Mouse (Mus musculus): ENCODE data around the gene Zc3h12d. TPM values are rescaled to one million over a fixed set of nuclear protein-coding genes. Genes with fewer than 3 reads are reported as not detected.

Zc3h12d gene
- total and polyA plus RNA-seq, 3 experiments = 11.8 to 28.0 (median 16.3) TPM

DNA sequence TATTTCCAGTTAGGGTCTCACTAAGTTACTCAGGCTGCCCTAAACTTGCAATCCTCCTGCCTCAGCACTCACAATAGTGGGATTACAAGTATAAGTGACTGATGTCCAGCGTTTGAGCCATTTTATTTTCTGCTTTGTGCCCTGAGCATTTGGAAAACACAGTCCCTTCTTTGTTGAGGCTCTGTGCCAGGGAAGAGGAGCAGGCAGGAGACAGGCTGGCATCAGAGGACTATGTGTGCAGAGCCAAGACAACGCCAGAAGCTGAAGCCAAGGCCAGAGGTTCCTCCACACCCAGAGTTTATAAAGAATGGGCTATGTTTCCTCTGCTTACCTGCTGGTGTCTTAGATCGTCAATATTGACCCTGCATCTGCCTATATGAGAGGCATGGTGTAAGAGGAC is 32.5 kb downstream of the Zc3h12d start:
- Histone ChIP-seq H3K9ac (ENCODE audit: insufficient read depth, low read depth) (no peak overlapping the region), H3K4me3 (replicated peaks in 1 of 3; ENCODE audit: low read depth in 2 of 3, low read length in 2 of 3, poor library complexity in 1 of 3) (no peak overlapping the region), H3K4me2 (ENCODE audit: insufficient read depth, low read depth, poor library complexity, severe bottlenecking) (no peak overlapping the region), H3K4me1 (ENCODE audit: control insufficient read depth in 1 of 2, insufficient read depth in 2 of 2) (peaks cover 0 to 9% of the 10 kb centered on the region in 2 experiments; a peak in 1 of 4 replicates), H3K27ac (ENCODE audit: insufficient read depth, low read depth) (no peak overlapping the region), H3K9me3 (replicated peaks; ENCODE audit: low read length) (peaks cover 24% of the 10 kb centered on the region), H3K36me3 (replicated peaks in 1 of 2; ENCODE audit: control insufficient read depth in 1 of 2, insufficient read depth in 1 of 2, low read length in 1 of 2) (peaks cover 59 to 96% of the 10 kb centered on the region in 2 experiments), H3K27me3 (replicated peaks) (no peaks in the 10 kb centered on the region), H3K79me2 (replicated peaks; ENCODE audit: control insufficient read depth, extremely low read depth, insufficient read depth, poor library complexity, severe bottlenecking) (no peaks in the 10 kb centered on the region)
- in situ Hi-C loops (cut with MboI; ENCODE audit: low pct_ligation_motif_present, low pct_unique_long_range_greater_than_20kb, low sequenced_read_pairs) (no loop called here), dilution Hi-C loops (cut with MboI; ENCODE audit: extremely low pct_ligation_motif_present, extremely low pct_unique_long_range_greater_than_20kb, low sequenced_read_pairs) (no loop called here)
- DNase-seq (ENCODE audit: extremely low read depth) = no peak
- TF ChIP-seq IRF4 (IDR thresholded peaks at IDR 0.05; ENCODE audit: low read depth, low read length) (no peak), MEF2A (IDR thresholded peaks at IDR 0.05; ENCODE audit: borderline replicate concordance, low read depth, low read length) (no peak), NRF1 (IDR thresholded peaks at IDR 0.05; ENCODE audit: low read depth, low read length) (no peak), NELFE (IDR thresholded peaks at IDR 0.05; ENCODE audit: low read depth, low read length) (no peak), HCFC1 (IDR thresholded peaks at IDR 0.05; ENCODE audit: low read depth, low read length) (no peak), MAZ (IDR thresholded peaks at IDR 0.05; ENCODE audit: low read depth, low read length) (no peak), GABPA (IDR thresholded peaks at IDR 0.05; ENCODE audit: insufficient replicate concordance, low read depth, low read length) (no peak), ZMIZ1 (IDR thresholded peaks at IDR 0.05; ENCODE audit: low read depth, low read length) (no peak)

DNA sequence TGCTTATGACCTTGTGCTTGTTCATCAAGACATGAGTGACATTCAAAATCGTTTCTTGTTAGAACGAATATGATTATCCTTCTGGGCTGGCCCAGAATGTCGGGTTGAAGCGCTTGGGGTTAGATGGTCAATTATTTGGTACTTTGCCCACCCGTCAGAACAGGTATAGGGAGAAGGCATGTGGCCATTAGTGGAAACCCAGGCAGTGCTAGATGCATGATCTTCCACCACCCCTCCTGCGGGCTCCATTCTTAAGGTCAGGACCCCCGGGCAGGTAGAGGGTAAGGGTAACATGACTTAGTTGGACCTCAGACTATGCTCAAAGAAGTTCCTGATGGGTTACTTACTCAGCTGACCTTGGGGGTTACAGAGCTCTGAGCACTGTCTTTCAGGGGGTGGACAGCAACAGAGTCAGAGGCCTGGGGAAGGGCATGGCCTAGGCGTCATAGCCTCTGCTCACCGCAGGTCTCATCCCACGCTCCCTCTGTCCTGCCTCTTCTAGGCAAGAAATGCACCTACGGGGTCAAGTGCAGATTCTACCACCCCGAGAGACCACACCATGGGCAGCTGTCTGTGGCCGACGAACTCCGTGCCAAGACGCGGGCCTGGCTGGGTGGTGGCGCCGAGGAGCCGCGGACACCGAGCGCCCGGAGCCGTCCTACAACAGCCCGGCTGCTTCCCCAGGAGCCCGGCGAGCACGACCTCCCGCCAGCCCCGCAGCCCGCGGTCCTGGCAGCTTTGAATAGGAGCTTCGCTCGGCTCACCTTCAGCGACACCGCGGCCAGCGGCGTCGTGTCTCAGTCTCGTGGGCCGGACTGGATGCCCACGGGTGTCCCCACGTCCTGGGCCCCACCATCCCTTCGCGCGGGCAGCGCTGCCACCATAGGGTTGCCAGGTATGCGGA is 34.7 kb downstream of the Zc3h12d start:
- TF ChIP-seq ZKSCAN1 (IDR thresholded peaks at IDR 0.05; ENCODE audit: borderline replicate concordance, low read depth, low read length) (no peak), KAT2A (IDR thresholded peaks at IDR 0.05; ENCODE audit: insufficient replicate concordance, low read length) (no peak), ELF1 (IDR thresholded peaks at IDR 0.05; ENCODE audit: low read depth, low read length) (no peak), TCF12 (IDR thresholded peaks at IDR 0.05; ENCODE audit: low read depth, low read length) (no peak), CHD2 (IDR thresholded peaks at IDR 0.05; ENCODE audit: low read length) (no peak), POLR2AphosphoS2 (IDR thresholded peaks at IDR 0.05; ENCODE audit: low read depth, low read length) (no peak), ETS1 (conservative IDR thresholded peaks at IDR 0.05; ENCODE audit: low read depth, low read length) (no peak), JUN (IDR thresholded peaks at IDR 0.05; ENCODE audit: insufficient read depth, low read depth, low read length) (no peak), ZNF384 (IDR thresholded peaks at IDR 0.05; ENCODE audit: low read depth, low read length) (no peak), MAFK (IDR thresholded peaks at IDR 0.05; ENCODE audit: insufficient replicate concordance, low read length) (no peak), ZMIZ1 (IDR thresholded peaks at IDR 0.05; ENCODE audit: low read depth, low read length) (no peak)
- Histone ChIP-seq H3K79me2 (replicated peaks; ENCODE audit: control insufficient read depth, extremely low read depth, insufficient read depth, poor library complexity, severe bottlenecking) (no peaks in the 10 kb centered on the region), H3K27me3 (replicated peaks) (no peaks in the 10 kb centered on the region), H3K4me1 (ENCODE audit: control insufficient read depth in 1 of 2, insufficient read depth in 2 of 2) (peaks cover 0 to 9% of the 10 kb centered on the region in 2 experiments; a peak in 1 of 4 replicates), H3K4me3 (replicated peaks in 1 of 3; ENCODE audit: low read depth in 2 of 3, low read length in 2 of 3, poor library complexity in 1 of 3) (no peak overlapping the region), H3K9ac (ENCODE audit: insufficient read depth, low read depth) (no peak overlapping the region), H3K27ac (ENCODE audit: insufficient read depth, low read depth) (no peak overlapping the region), H3K36me3 (replicated peaks in 1 of 2; ENCODE audit: control insufficient read depth in 1 of 2, insufficient read depth in 1 of 2, low read length in 1 of 2) (peaks cover 48 to 95% of the 10 kb centered on the region in 2 experiments), H3K9me3 (replicated peaks; ENCODE audit: low read length) (peaks cover 8% of the 10 kb centered on the region), H3K4me2 (ENCODE audit: insufficient read depth, low read depth, poor library complexity, severe bottlenecking) (no peak overlapping the region)
- dilution Hi-C loops (cut with MboI; ENCODE audit: extremely low pct_ligation_motif_present, extremely low pct_unique_long_range_greater_than_20kb, low sequenced_read_pairs) = no loop called here
- DNase-seq (ENCODE audit: extremely low read depth) = no peak
- in situ Hi-C loops (cut with MboI; ENCODE audit: low pct_ligation_motif_present, low pct_unique_long_range_greater_than_20kb, low sequenced_read_pairs) = no loop called here
